Mouse (Mus musculus): ENCODE measurements around the gene Bckdha. TPM values are rescaled to one million over a fixed set of nuclear protein-coding genes. Genes with fewer than 3 reads are reported as not detected.

Gene Bckdha
- polyA plus RNA-seq, 1 experiment from 2014 or later: 39.2 TPM

GRCm38 (mm10) chr7:25637099-25637498 lies 21.7 kb downstream of the Bckdha start:
- 90% methylated on average over 5 of the region's 5 CpGs for WGBS
- H3K4me2 ChIP-seq (ENCODE audit: low read depth, low read length): no peak overlapping the region
- no peak for ATAC-seq (ENCODE audit: low read depth)
- H3K4me1 ChIP-seq (ENCODE audit: control insufficient read depth, insufficient read depth, low read length): no peaks in the 10 kb centered on the region
- H3K36me3 ChIP-seq (ENCODE audit: control insufficient read depth, insufficient read depth, low read length): peaks cover 17% of the 10 kb centered on the region; the same call in 1 of the 2 replicates
- H3K4me3 ChIP-seq (ENCODE audit: low read depth, low read length): no peak overlapping the region
- H3K27ac ChIP-seq (ENCODE audit: low read depth, low read length): no peak overlapping the region
- no peaks in the 10 kb centered on the region for H3K27me3 ChIP-seq (ENCODE audit: control insufficient read depth, insufficient read depth, low read length)
- H3K9me3 ChIP-seq (ENCODE audit: control insufficient read depth, low read length): no peaks in the 10 kb centered on the region
- H3K9ac ChIP-seq (replicated peaks; ENCODE audit: low read depth, low read length): no peak overlapping the region

- peaks cover 24% of the 10 kb centered on the region for H3K36me3 ChIP-seq (ENCODE audit: control insufficient read depth, insufficient read depth, low read length)
- H3K9me3 ChIP-seq (ENCODE audit: control insufficient read depth, low read length): no peaks in the 10 kb centered on the region
- 75% methylated on average over 3 of the region's 3 CpGs for WGBS
- no peaks in the 10 kb centered on the region for H3K4me1 ChIP-seq (ENCODE audit: control insufficient read depth, insufficient read depth, low read length)
- no peak overlapping the region for H3K4me2 ChIP-seq (ENCODE audit: low read depth, low read length)
- H3K27me3 ChIP-seq (ENCODE audit: control insufficient read depth, insufficient read depth, low read length): no peaks in the 10 kb centered on the region
- ATAC-seq (ENCODE audit: low read depth): no peak
- no peak overlapping the region for H3K4me3 ChIP-seq (ENCODE audit: low read depth, low read length)
- H3K9ac ChIP-seq (replicated peaks; ENCODE audit: low read depth, low read length): no peak overlapping the region
- no peak overlapping the region for H3K27ac ChIP-seq (ENCODE audit: low read depth, low read length)
Observed at GRCm38 (mm10) chr7:25636373-25636772, 22.4 kb downstream of the Bckdha start.

GRCm38 (mm10) chr7:25632679-25633078 lies 26.1 kb downstream of the Bckdha start:
- Histone ChIP-seq H3K9ac (replicated peaks; ENCODE audit: low read depth, low read length) (no peak overlapping the region), H3K9me3 (ENCODE audit: control insufficient read depth, low read length) (no peaks in the 10 kb centered on the region), H3K36me3 (ENCODE audit: control insufficient read depth, insufficient read depth, low read length) (peaks cover 30% of the 10 kb centered on the region), H3K4me3 (ENCODE audit: low read depth, low read length) (no peak overlapping the region), H3K4me2 (ENCODE audit: low read depth, low read length) (no peak overlapping the region), H3K27ac (ENCODE audit: low read depth, low read length) (no peak overlapping the region), H3K27me3 (ENCODE audit: control insufficient read depth, insufficient read depth, low read length) (0 out of 2 replicates have a peak, but pooled peaks cover 3% of the 10 kb centered on the region), H3K4me1 (ENCODE audit: control insufficient read depth, insufficient read depth, low read length) (peaks cover under 1% of the 10 kb centered on the region; the same call in 1 of the 2 replicates)
- WGBS: 98% methylated on average over 5 of the region's 5 CpGs
- no peak for ATAC-seq (ENCODE audit: low read depth)

GRCm38 (mm10) chr7:25628323-25628620 lies 30.5 kb downstream of the Bckdha start:
- peaks cover 29% of the 10 kb centered on the region for H3K36me3 ChIP-seq (ENCODE audit: control insufficient read depth, insufficient read depth, low read length)
- WGBS: 72% methylated on average over 8 of the region's 8 CpGs
- no peak for ATAC-seq (ENCODE audit: low read depth)
- H3K4me1 ChIP-seq (ENCODE audit: control insufficient read depth, insufficient read depth, low read length): peaks cover 11% of the 10 kb centered on the region
- H3K4me3 ChIP-seq (ENCODE audit: low read depth, low read length): no peak overlapping the region
- no peak overlapping the region for H3K4me2 ChIP-seq (ENCODE audit: low read depth, low read length)
- H3K27ac ChIP-seq (ENCODE audit: low read depth, low read length): no peak overlapping the region
- 0 out of 2 replicates have a peak, but pooled peaks cover 3% of the 10 kb centered on the region for H3K27me3 ChIP-seq (ENCODE audit: control insufficient read depth, insufficient read depth, low read length)
- no peaks in the 10 kb centered on the region for H3K9me3 ChIP-seq (ENCODE audit: control insufficient read depth, low read length)
- no peak overlapping the region for H3K9ac ChIP-seq (replicated peaks; ENCODE audit: low read depth, low read length)

- peak overlapping the region; percentile 39 for H3K9ac ChIP-seq (replicated peaks; ENCODE audit: low read depth, low read length)
- H3K36me3 ChIP-seq (ENCODE audit: control insufficient read depth, insufficient read depth, low read length): peaks cover 25% of the 10 kb centered on the region
- ATAC-seq (ENCODE audit: low read depth): peak; percentile 29; the same call in 1 of the 2 replicates
Observed at GRCm38 (mm10) chr7:25627431-25628322, 31.1 kb downstream of the Bckdha start.

GRCm38 (mm10) chr7:25626509-25627430 lies 32.0 kb downstream of the Bckdha start, which contains the start of gene B3gnt8:
Gene B3gnt8 (plus strand): TSS chr7:25626654.
- Histone ChIP-seq H3K4me1 (ENCODE audit: control insufficient read depth, insufficient read depth, low read length) (peaks cover 11% of the 10 kb centered on the region), H3K4me2 (ENCODE audit: low read depth, low read length) (peak within 1 kb of the TSS; percentile 43), H3K9me3 (ENCODE audit: control insufficient read depth, low read length) (no peaks in the 10 kb centered on the region), H3K9ac (replicated peaks; ENCODE audit: low read depth, low read length) (peak within 1 kb of the TSS; percentile 39), H3K4me3 (ENCODE audit: low read depth, low read length) (peak within 1 kb of the TSS; percentile 15), H3K27me3 (ENCODE audit: control insufficient read depth, insufficient read depth, low read length) (0 out of 2 replicates have a peak, but pooled peaks cover 3% of the 10 kb centered on the region), H3K36me3 (ENCODE audit: control insufficient read depth, insufficient read depth, low read length) (peaks cover 16% of the 10 kb centered on the region), H3K27ac (ENCODE audit: low read depth, low read length) (no peak within 1 kb of the TSS)
- WGBS: 21% methylated on average over 29 of the region's 29 CpGs
- ATAC-seq (ENCODE audit: low read depth): peak; percentile 36; the same call in 1 of the 2 replicates

More at GRCm38 (mm10) chr7:25627431-25628322, 31.1 kb downstream of the Bckdha start:
- Histone ChIP-seq H3K27me3 (ENCODE audit: control insufficient read depth, insufficient read depth, low read length) (0 out of 2 replicates have a peak, but pooled peaks cover 3% of the 10 kb centered on the region), H3K4me2 (ENCODE audit: low read depth, low read length) (peak overlapping the region; percentile 43), H3K4me1 (ENCODE audit: control insufficient read depth, insufficient read depth, low read length) (peaks cover 11% of the 10 kb centered on the region), H3K4me3 (ENCODE audit: low read depth, low read length) (peak overlapping the region; percentile 15), H3K27ac (ENCODE audit: low read depth, low read length) (no peak overlapping the region), H3K9me3 (ENCODE audit: control insufficient read depth, low read length) (no peaks in the 10 kb centered on the region)
- WGBS: 18% methylated on average over 38 of the region's 38 CpGs

- H3K36me3 ChIP-seq (ENCODE audit: control insufficient read depth, insufficient read depth, low read length): peaks cover 12% of the 10 kb centered on the region
- H3K27ac ChIP-seq (ENCODE audit: low read depth, low read length): no peak overlapping the region
- H3K9me3 ChIP-seq (ENCODE audit: control insufficient read depth, low read length): no peaks in the 10 kb centered on the region
- ATAC-seq (ENCODE audit: low read depth): no peak
- peaks cover 11% of the 10 kb centered on the region for H3K4me1 ChIP-seq (ENCODE audit: control insufficient read depth, insufficient read depth, low read length)
- no peak overlapping the region for H3K9ac ChIP-seq (replicated peaks; ENCODE audit: low read depth, low read length)
- 80% methylated on average over 10 of the region's 10 CpGs for WGBS
- no peak overlapping the region for H3K4me2 ChIP-seq (ENCODE audit: low read depth, low read length)
- H3K4me3 ChIP-seq (ENCODE audit: low read depth, low read length): no peak overlapping the region
- 0 out of 2 replicates have a peak, but pooled peaks cover 3% of the 10 kb centered on the region for H3K27me3 ChIP-seq (ENCODE audit: control insufficient read depth, insufficient read depth, low read length)
Observed at GRCm38 (mm10) chr7:25625594-25626250, 33.1 kb downstream of the Bckdha start.

- Histone ChIP-seq H3K4me3 (ENCODE audit: low read depth, low read length) (no peak overlapping the region), H3K4me1 (ENCODE audit: control insufficient read depth, insufficient read depth, low read length) (peaks cover 11% of the 10 kb centered on the region), H3K36me3 (ENCODE audit: control insufficient read depth, insufficient read depth, low read length) (peaks cover 5% of the 10 kb centered on the region), H3K9ac (replicated peaks; ENCODE audit: low read depth, low read length) (no peak overlapping the region), H3K27ac (ENCODE audit: low read depth, low read length) (no peak overlapping the region), H3K9me3 (ENCODE audit: control insufficient read depth, low read length) (no peaks in the 10 kb centered on the region), H3K4me2 (ENCODE audit: low read depth, low read length) (no peak overlapping the region), H3K27me3 (ENCODE audit: control insufficient read depth, insufficient read depth, low read length) (0 out of 2 replicates have a peak, but pooled peaks cover 3% of the 10 kb centered on the region)
- no peak for ATAC-seq (ENCODE audit: low read depth)
- 86% methylated on average over 5 of the region's 5 CpGs for WGBS
Observed at GRCm38 (mm10) chr7:25624851-25625250, 33.9 kb downstream of the Bckdha start.
